Mouse (Mus musculus) neural tube, embryonic 13.5 days (tissue): ENCODE results near the gene Zfp148. TPM values are rescaled to one million over a fixed set of nuclear protein-coding genes. Genes with fewer than 3 reads are reported as not detected.

ENCODE experiments used
- ATAC-seq: fragments of 200-750 bp; cut with Nextera tagmentation; 2 replicates; pipeline ENCODE4 v1.8.0; 2017; ENCODE audit warnings: low read depth, mild to moderate bottlenecking, moderate TSS enrichment, moderate library complexity
- H3K27ac ChIP-seq: fragments of 300-500 bp; sonication (generic); replicated peaks from 2 replicates; pipeline ENCODE4 v1.5.1; 2015; ENCODE audit warnings: moderate library complexity, mild to moderate bottlenecking, inconsistent platforms
- H3K27me3 ChIP-seq: fragments of 300-500 bp; sonication (generic); 2 replicates; pipeline ENCODE4 v1.6.1; 2015; ENCODE audit warnings: mild to moderate bottlenecking, inconsistent platforms
- H3K36me3 ChIP-seq: fragments of 300-500 bp; sonication (generic); 2 replicates; pipeline ENCODE4 v1.6.1; 2015; ENCODE audit warnings: mild to moderate bottlenecking, inconsistent platforms
- H3K4me1 ChIP-seq: fragments of 300-500 bp; sonication (generic); replicated peaks from 2 replicates; pipeline ENCODE4 v1.6.1; 2015; ENCODE audit warnings: inconsistent platforms
- H3K4me2 ChIP-seq: fragments of 300-500 bp; sonication (generic); 2 replicates; pipeline ENCODE4 v1.6.1; 2015; ENCODE audit warnings: inconsistent platforms, mild to moderate bottlenecking, moderate library complexity
- H3K4me3 ChIP-seq: fragments of 300-500 bp; sonication (generic); 2 replicates; pipeline ENCODE4 v1.5.1; 2015; ENCODE audit warnings: mild to moderate bottlenecking, inconsistent platforms
- H3K9ac ChIP-seq: fragments of 300-500 bp; sonication (generic); 2 replicates; pipeline ENCODE4 v1.6.1; 2015; ENCODE audit warnings: moderate library complexity, mild to moderate bottlenecking, inconsistent platforms
- H3K9me3 ChIP-seq: fragments of 300-500 bp; sonication (generic); 2 replicates; pipeline ENCODE4 v1.6.1; 2016; ENCODE audit warnings: inconsistent platforms
- WGBS: fragments of 180-500 bp; shearing (Covaris S2); methylation state at CpG from one replicate; pipeline ENCODE4 v1.1.7; 2015; 5-methylcytosine and 5-hydroxymethylcytosine counted together
- polyA plus RNA-seq: library from polyadenylated mRNA; unstranded; fragments of >200 nt; fragmentation: Nextera tagmentation; extraction: Ambion mirVana; gene quantifications from 2 replicates; pipeline ENCODE4 v1.2.1, GENCODE M21; 2015

Zfp148 gene
- polyA plus RNA-seq, 1 experiment from 2014 or later, result 50.2 TPM

DNA sequence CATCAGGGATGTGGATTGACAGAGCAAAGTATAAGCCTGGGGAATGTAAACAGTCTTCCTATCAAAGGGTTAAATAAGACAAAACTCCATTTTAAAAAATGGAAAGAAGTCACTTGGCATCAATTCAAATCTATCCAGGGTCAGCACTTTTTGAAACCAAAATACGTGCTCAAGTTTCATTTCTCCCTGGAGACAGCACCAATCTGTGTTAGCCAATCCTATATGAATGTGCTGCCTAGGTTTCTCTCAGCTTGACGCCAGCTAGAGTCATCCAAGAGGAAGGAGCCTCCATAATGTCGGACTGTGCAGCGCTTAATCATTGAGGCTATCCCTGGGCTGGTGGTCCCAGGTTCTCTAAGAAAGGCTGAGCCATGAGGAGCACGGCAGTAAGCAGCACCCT lies 33.5 kb upstream of the Zfp148 start:
- H3K9ac ChIP-seq, result no peak overlapping the region
- no peak overlapping the region for H3K4me2 ChIP-seq
- no peaks in the 10 kb centered on the region for H3K27me3 ChIP-seq
- H3K9me3 ChIP-seq, result no peaks in the 10 kb centered on the region
- no peak overlapping the region for H3K27ac ChIP-seq
- H3K4me1 ChIP-seq, result peaks cover 10% of the 10 kb centered on the region; the same call in 1 of the 2 replicates
- H3K36me3 ChIP-seq, result no peaks in the 10 kb centered on the region
- no peak overlapping the region for H3K4me3 ChIP-seq
- 71% methylated on average over 5 of the region's 5 CpGs for WGBS
- no peak for ATAC-seq

DNA sequence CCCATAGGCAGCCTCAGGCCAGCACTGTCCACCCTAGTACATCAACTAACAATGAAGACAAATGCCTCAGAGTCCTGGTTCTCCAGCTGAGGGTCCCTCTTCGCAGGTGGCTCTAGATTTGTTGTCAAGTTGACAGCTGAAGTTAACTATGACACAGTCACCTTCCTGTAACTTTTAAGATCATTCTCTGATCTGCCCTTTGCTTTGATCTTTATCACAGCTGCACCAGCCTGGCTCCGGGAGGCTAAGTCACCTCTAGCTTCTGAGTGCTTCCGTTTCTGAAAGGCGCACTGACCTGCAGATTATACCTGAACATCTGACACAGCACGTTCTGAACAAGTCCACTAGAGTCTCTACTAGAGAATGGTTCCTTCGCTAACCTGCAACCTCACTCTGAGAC lies 22.8 kb upstream of the Zfp148 start:
- no peaks in the 10 kb centered on the region for H3K9me3 ChIP-seq
- H3K27me3 ChIP-seq, result no peaks in the 10 kb centered on the region
- no peaks in the 10 kb centered on the region for H3K36me3 ChIP-seq
- no peak overlapping the region for H3K27ac ChIP-seq
- ATAC-seq, result no peak
- no peak overlapping the region for H3K4me2 ChIP-seq
- WGBS, result 89% methylated on average over 6 of the region's 6 CpGs
- H3K4me1 ChIP-seq, result no peaks in the 10 kb centered on the region
- no peak overlapping the region for H3K4me3 ChIP-seq
- no peak overlapping the region for H3K9ac ChIP-seq

DNA sequence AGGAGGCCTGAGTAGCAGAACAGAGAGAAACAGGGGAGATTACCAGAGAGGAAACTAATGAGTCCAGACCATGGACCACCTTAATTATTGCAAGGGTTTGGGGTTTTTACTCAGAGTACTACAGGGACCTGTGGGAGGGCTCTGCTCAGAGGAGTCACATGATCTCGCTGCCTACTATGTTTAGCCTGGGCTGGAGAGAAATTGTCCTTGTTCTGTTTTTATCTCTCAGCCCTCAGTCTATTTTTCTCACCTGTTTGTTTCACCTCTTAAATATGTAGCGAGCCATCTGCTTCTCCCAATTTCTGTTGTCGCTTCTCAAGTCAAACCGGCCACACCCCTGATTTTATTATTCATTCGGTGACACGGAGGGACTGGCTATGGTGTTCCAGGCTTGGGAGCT lies 14.9 kb upstream of the Zfp148 start:
- H3K4me3 ChIP-seq, result no peak overlapping the region
- no peaks in the 10 kb centered on the region for H3K9me3 ChIP-seq
- no peaks in the 10 kb centered on the region for H3K36me3 ChIP-seq
- ATAC-seq, result no peak
- WGBS, result 91% methylated on average over 6 of the region's 6 CpGs
- no peaks in the 10 kb centered on the region for H3K4me1 ChIP-seq
- H3K4me2 ChIP-seq, result no peak overlapping the region
- H3K27ac ChIP-seq, result no peak overlapping the region
- H3K27me3 ChIP-seq, result no peaks in the 10 kb centered on the region
- no peak overlapping the region for H3K9ac ChIP-seq

DNA sequence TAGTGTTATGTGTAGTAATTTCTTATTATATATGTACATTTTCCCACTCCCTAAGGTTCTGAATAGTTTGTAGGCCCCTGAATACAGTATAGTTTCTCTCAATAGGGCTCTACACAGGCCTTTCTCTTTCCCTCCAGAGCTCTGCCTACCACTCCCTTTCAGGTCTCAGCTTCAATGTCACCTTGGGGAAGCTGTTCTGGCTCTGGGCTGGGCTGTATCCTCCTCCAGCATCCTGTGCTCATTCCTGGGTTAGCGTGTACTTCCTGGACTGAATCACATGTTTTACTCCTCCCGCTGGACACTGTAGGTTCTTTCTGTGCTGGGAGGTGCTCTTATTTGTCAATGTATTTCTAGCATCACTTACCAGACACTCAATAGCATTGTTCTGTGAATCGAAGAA lies 12.0 kb upstream of the Zfp148 start:
- H3K27me3 ChIP-seq, result no peaks in the 10 kb centered on the region
- no peak overlapping the region for H3K9ac ChIP-seq
- 76% methylated on average over 3 of the region's 3 CpGs for WGBS
- H3K9me3 ChIP-seq, result no peaks in the 10 kb centered on the region
- H3K4me2 ChIP-seq, result no peak overlapping the region
- no peak for ATAC-seq
- H3K4me3 ChIP-seq, result no peak overlapping the region
- H3K4me1 ChIP-seq, result no peaks in the 10 kb centered on the region
- no peaks in the 10 kb centered on the region for H3K36me3 ChIP-seq
- no peak overlapping the region for H3K27ac ChIP-seq

DNA sequence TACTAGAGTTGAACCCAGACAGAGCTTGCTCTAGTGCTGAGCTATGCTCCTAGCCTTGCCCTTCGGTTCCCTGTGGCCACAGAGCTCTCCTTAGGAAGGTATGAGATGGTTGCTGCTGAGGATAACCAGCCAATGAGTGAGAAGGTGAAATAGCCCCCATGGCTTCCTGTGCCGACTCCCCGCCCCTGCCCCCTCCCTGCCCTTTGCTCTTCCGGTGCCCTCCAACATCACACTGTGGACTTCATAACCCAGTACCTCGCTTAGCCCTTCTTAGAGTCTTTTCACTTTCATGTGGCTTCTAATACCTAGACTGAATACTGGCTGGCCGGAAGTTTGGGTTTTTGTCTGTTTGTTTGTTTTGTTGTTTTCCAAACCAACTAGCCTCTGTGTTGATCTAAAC lies 9.8 kb upstream of the Zfp148 start:
- Histone ChIP-seq H3K27me3 (no peaks in the 10 kb centered on the region), H3K4me3 (no peak overlapping the region), H3K36me3 (no peaks in the 10 kb centered on the region), H3K9ac (no peak overlapping the region), H3K4me1 (no peaks in the 10 kb centered on the region), H3K9me3 (no peaks in the 10 kb centered on the region), H3K27ac (no peak overlapping the region), H3K4me2 (no peak overlapping the region)
- ATAC-seq, result no peak
- WGBS, result 57% methylated on average over 6 of the region's 6 CpGs

DNA sequence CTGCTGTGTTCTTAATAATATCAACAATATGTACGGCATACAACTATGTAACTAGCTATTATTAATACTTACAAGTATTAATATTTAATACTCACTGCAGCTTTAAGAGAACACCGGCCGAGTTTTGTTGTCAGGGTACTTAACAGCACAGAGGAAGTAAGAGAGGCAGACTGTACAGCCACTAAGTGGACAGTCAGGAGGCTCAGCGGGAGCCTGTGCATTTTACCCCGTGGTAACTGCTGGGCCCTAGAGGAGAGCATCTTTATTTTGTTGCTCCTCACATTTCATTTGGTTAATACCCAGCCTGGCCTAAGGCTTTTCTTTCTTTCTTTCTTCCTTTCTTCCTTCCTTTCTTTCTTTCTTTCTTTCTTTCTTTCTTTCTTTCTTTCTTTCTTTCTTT lies 8.0 kb upstream of the Zfp148 start:
- H3K27ac ChIP-seq, result no peak overlapping the region
- no peak overlapping the region for H3K4me3 ChIP-seq
- 74% methylated on average over 5 of the region's 5 CpGs for WGBS
- no peak overlapping the region for H3K9ac ChIP-seq
- H3K27me3 ChIP-seq, result no peaks in the 10 kb centered on the region
- H3K4me1 ChIP-seq, result no peaks in the 10 kb centered on the region
- ATAC-seq, result no peak
- no peak overlapping the region for H3K4me2 ChIP-seq
- no peaks in the 10 kb centered on the region for H3K36me3 ChIP-seq
- no peaks in the 10 kb centered on the region for H3K9me3 ChIP-seq

DNA sequence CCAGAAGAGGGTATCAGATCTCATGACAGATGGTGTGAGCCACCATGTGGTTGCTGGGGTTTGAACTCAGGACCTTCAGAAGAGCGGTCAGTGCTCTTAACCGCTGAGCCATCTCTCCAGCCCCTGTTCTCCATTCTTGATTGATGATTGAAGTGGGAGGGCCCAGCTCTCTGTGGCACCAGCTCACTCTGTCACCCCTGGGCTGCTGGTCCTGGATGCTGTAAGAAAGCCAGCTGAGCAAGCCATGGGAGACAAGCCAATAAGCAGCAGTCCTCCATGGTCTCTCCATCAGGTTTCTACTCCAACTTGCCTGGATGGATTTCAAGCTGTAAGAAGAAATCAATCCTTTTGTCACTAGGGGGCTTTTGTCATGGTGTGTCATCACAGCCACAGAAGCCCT lies 7.3 kb upstream of the Zfp148 start:
- H3K4me1 ChIP-seq, result no peaks in the 10 kb centered on the region
- H3K9me3 ChIP-seq, result no peaks in the 10 kb centered on the region
- WGBS, result 91% methylated on average over 2 of the region's 2 CpGs
- H3K4me2 ChIP-seq, result no peak overlapping the region
- no peaks in the 10 kb centered on the region for H3K27me3 ChIP-seq
- H3K9ac ChIP-seq, result no peak overlapping the region
- no peak overlapping the region for H3K27ac ChIP-seq
- H3K4me3 ChIP-seq, result no peak overlapping the region
- no peak for ATAC-seq
- no peaks in the 10 kb centered on the region for H3K36me3 ChIP-seq

DNA sequence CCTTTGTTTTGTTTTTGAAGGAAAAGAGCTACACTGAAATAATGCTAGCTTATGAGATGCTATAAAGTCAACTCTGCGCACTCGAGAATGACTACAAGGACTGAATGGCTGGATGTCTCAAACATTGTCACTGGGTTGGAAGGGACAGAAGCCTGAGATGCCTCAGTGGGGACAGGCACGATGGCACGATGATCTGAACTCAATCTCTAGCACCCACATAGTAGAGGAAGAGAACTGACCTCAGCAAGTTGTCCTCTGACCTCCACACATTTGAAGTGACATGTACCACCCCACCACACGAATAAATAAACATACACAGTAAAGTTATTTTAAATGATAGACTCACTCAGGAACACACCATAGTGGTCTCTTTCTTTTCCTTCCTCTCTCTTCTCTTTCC lies 4.4 kb upstream of the Zfp148 start:
- H3K27ac ChIP-seq, result no peak overlapping the region
- no peak overlapping the region for H3K9ac ChIP-seq
- H3K27me3 ChIP-seq, result no peaks in the 10 kb centered on the region
- H3K4me1 ChIP-seq, result peaks cover 12% of the 10 kb centered on the region
- no peak overlapping the region for H3K4me2 ChIP-seq
- no peak overlapping the region for H3K4me3 ChIP-seq
- WGBS, result 85% methylated on average over 5 of the region's 5 CpGs
- no peaks in the 10 kb centered on the region for H3K9me3 ChIP-seq
- no peaks in the 10 kb centered on the region for H3K36me3 ChIP-seq
- ATAC-seq, result no peak

DNA sequence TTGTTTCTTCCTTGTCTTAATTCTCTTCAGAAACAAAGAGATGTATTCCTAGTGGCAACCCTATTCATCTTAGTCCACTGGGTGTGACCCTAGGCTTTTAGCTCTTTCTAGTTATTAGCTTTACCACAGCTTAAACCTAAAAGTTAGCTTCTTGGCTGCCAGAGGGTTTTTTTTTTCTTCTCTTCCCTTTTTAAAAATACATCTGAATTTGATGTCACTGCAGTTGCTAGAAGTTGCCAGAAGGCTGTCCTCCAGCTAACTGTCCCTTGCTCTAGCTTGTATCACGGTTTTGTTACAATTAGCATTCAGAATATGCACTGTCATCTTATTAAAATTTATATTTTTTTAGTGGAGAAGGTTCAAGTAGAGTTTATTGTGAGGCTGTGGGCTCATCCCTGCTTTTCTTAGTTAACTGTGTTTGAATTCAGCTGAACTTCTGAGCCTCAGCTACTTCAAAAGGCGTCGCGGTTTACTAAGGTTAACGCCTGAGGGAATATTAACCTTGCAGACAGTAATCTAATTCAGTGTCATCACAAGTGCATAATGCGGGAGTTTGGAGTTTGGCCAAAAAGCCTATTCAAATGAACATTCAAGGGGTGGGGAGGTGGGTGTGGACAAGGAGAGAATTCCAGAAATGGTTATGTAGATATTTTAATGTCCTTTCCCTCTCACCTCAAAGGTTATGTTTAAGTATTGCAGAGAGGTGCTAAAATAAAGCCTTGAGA lies 1.3 kb upstream of the Zfp148 start:
- peak overlapping the region; percentile 97 for H3K27ac ChIP-seq

DNA sequence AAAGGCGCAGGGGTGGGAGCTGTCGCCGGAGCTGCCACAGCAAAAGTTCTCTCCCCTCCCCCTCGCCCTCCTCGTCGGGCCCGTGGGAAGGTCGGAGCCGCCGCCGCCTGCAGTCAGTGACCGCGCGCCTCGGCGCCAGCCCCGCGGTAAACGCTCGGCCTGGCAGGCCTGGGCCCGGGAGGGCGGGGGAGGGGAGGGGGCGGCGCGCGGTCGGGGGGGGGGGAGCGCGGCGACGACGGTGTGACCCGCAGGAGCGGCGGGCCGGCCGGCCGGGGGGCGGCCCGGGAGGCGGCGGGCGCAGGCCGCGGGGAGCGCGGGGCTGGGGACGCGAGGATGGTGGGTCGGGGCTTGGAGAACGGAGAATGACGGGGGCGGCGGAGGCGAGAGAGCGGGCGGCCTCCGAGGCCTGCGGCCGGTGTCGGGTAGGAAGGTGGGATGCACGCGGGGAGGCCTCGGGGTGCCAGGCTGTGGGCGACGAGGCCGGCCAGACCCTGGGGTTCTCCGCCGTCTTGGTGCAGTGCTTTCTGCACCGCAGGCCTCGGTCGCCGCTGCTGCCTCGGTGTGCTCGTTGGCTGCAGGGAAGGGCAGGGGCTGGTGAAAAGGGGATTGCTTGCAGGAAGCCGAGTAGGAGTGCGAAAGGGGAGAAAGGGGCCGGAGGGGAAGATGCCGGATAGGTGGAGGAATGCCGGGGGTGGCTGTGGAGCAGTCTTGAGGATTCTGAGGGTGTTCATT lies 412 bp downstream of the Zfp148 start:
- WGBS, result under 1% methylated on average over 58 of the region's 80 CpGs
- Histone ChIP-seq H3K27ac (peak overlapping the region; percentile 97), H3K4me2 (peak overlapping the region; percentile 78), H3K4me3 (peak overlapping the region; percentile 91), H3K27me3 (no peaks in the 10 kb centered on the region), H3K36me3 (no peaks in the 10 kb centered on the region), H3K9ac (peak overlapping the region; percentile 97), H3K9me3 (no peaks in the 10 kb centered on the region), H3K4me1 (peaks cover 37% of the 10 kb centered on the region)
- ATAC-seq, result peak; percentile 89

More for the DNA sequence above, 1.3 kb upstream of the Zfp148 start:
- peak overlapping the region; percentile 78 for H3K4me2 ChIP-seq
- no peak for ATAC-seq
- H3K36me3 ChIP-seq, result no peaks in the 10 kb centered on the region
- 33% methylated on average over 6 of the region's 6 CpGs for WGBS
- H3K27me3 ChIP-seq, result no peaks in the 10 kb centered on the region
- H3K9ac ChIP-seq, result peak overlapping the region; percentile 97
- no peaks in the 10 kb centered on the region for H3K9me3 ChIP-seq
- peak overlapping the region; percentile 91 for H3K4me3 ChIP-seq
- H3K4me1 ChIP-seq, result peaks cover 36% of the 10 kb centered on the region

DNA sequence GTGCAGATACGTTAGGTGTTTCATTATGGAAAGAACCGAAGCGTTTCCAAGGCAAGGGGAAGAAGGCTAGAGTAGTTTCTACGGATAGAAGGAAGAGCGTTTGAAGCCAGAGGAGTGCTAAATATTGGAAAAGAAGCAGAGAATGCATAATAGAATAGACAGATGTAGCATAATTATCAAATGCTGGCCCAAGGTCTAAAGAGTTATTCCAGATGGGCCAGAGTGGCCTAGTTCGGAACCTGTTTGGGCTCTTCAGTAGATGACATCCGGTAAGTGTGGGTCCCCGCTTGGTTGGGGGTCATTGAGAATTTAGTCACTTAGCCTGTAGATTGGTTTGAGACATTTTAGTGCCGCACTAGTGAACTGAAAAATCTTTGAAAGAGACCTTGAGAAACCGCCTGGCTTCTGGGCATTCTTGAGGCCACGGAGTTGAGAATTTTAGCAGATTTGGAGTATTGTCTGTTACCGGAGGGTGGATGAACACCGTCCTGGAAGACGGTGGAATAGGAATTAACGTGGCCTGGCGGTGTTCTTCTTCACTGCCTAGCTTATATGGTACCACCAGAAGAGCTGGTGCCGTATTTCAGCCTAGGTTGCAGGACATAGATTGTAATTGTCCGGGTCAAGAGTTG lies 1.1 kb downstream of the Zfp148 start:
- H3K9ac ChIP-seq, result peak overlapping the region; percentile 97
- peak overlapping the region; percentile 91 for H3K4me3 ChIP-seq
- WGBS, result 1% methylated on average over 18 of the region's 18 CpGs
- no peaks in the 10 kb centered on the region for H3K27me3 ChIP-seq
- peaks cover 37% of the 10 kb centered on the region for H3K4me1 ChIP-seq
- ATAC-seq, result no peak
- peak overlapping the region; percentile 97 for H3K27ac ChIP-seq
- H3K9me3 ChIP-seq, result no peaks in the 10 kb centered on the region
- peak overlapping the region; percentile 78 for H3K4me2 ChIP-seq
- no peaks in the 10 kb centered on the region for H3K36me3 ChIP-seq

DNA sequence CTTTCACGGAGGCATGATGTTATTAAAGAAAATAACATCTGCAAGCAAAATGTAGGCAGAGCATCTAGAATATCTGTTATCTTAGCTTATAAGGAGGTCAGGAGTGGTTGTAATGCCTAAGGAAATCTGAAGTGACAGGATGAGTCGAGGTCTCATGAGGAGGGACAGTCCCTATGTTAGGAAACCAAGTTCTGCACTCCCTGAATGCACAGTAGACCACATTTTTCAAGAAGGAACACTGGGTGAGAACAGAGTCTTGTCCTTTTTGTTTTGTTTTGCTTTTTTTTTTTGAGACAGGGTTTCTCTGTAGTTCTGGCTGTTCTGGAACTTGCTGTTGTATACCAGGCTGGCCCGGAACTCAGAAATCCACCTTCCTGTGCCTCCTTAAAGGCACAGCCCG lies 1.7 kb downstream of the Zfp148 start:
- Histone ChIP-seq H3K4me3 (peak overlapping the region; percentile 91), H3K9ac (peak overlapping the region; percentile 97), H3K27me3 (no peaks in the 10 kb centered on the region), H3K9me3 (no peaks in the 10 kb centered on the region), H3K4me2 (peak overlapping the region; percentile 78), H3K27ac (peak overlapping the region; percentile 97), H3K4me1 (peaks cover 37% of the 10 kb centered on the region), H3K36me3 (no peaks in the 10 kb centered on the region)
- 48% methylated on average over 4 of the region's 4 CpGs for WGBS
- ATAC-seq, result no peak
